25 mouse cellular contexts compared by ENCODE assay signal in the genomic region with DNA sequence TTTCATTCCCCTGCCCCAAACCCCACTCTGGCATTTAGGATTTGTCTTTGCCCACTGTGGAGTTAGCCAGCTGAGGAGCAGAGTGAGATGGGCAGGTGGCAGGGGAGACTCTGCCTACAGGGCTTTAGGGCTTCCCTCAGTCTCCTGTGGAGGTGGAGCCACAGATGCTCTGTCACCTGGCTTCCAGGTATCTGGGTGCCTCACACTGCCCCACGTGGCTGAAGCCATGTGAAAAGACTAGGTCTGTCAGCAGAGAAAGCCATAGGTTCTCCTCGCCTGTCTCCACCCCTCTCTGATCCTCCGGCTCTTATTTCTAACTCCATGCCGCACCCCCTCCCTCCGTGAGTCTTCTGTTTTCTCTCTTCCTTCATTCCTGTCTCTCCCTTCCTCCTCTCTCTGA. TPM values are rescaled to one million over a fixed set of nuclear protein-coding genes. Genes with fewer than 3 reads are reported as not detected.
DNase-seq lines count a peak whose midpoint lies in the region; ATAC-seq and TF ChIP-seq lines count a peak whose summit lies in the region.
"Had no signal": no experiment of that assay in that cellular context is flagged by ENCODE, and none has a peak within 500 bp of the region (broad histone marks: within the 10 kb centered on the region; RNA-seq: fewer than 3 reads in every experiment).

No protein-coding gene starts in this region.

- WGBS in embryonic facial prominence, embryonic 13.5 days, result 6% methylated on average over 5 of the region's 5 CpGs

- no peak for TF ChIP-seq CTCF in gastrocnemius, adult 2 months (IDR thresholded peaks at IDR 0.05)

- 0 out of 2 replicates have a peak overlapping the region, but pooled peaks have one; percentile 11 for H3K9ac ChIP-seq in embryonic facial prominence, embryonic 13.5 days
- H3K9ac ChIP-seq: heart, embryonic 15.5 days; limb, embryonic 13.5 days; neural tube, embryonic 12.5 days had no signal

- DNase-seq in gastrocnemius, adult 2 months, result no peak
- no peak for DNase-seq in gastrocnemius, adult 8-10 months (ENCODE audit: low spot score in 2 of 2)
- DNase-seq in urinary bladder, postnatal 14 days (ENCODE audit: low spot score), result peak; percentile 28
- no peak for DNase-seq in urinary bladder, adult 2 months (ENCODE audit: low spot score)
- DNase-seq in layer of hippocampus, postnatal 36 days, result no peak
- no peak for DNase-seq in left cerebral cortex, postnatal 14 days (ENCODE audit: low spot score in 2 of 2)
- DNase-seq: adrenal gland, postnatal 25 days; embryo, embryonic 11 days; lung, postnatal 14 days; right cerebral cortex, postnatal 4 days; thymus, adult 2 months had no signal

- H3K4me1 ChIP-seq in embryonic facial prominence, embryonic 13.5 days, result peaks cover 8% of the 10 kb centered on the region

- H3K27me3 ChIP-seq in embryonic facial prominence, embryonic 13.5 days, result peaks cover 70% of the 10 kb centered on the region

- H3K27ac ChIP-seq in gastrocnemius, adult 2 months, result peak overlapping the region; percentile 24; the same call in 1 of the 2 replicates
- H3K27ac ChIP-seq in embryonic facial prominence, embryonic 13.5 days, result no peak overlapping the region
- H3K27ac ChIP-seq: heart, embryonic 15.5 days; hindbrain, embryonic 10.5 days; left cerebral cortex, adult 2 months; limb, embryonic 13.5 days; neural tube, embryonic 12.5 days had no signal

- no peaks in the 10 kb centered on the region for H3K9me3 ChIP-seq in embryonic facial prominence, embryonic 13.5 days
- H3K9me3 ChIP-seq: heart, embryonic 15.5 days; hindbrain, embryonic 10.5 days; limb, embryonic 13.5 days; neural tube, embryonic 12.5 days had no signal

- no peak overlapping the region for H3K4me2 ChIP-seq in embryonic facial prominence, embryonic 13.5 days
- H3K4me2 ChIP-seq: heart, embryonic 15.5 days; limb, embryonic 13.5 days; neural tube, embryonic 12.5 days had no signal

- ATAC-seq in embryonic facial prominence, embryonic 13.5 days (ENCODE audit: insufficient number of reproducible peaks, insufficient read depth, low FRiP score, low TSS enrichment, low read depth), result no peak
- ATAC-seq: activated CD4-positive, CD25-positive, alpha-beta regulatory T cell, adult 4 months; forebrain, embryonic 16.5 days; inflammation-experienced regulatory T-cells, adult 6 months; Patski had no signal

- no peaks in the 10 kb centered on the region for H3K36me3 ChIP-seq in embryonic facial prominence, embryonic 13.5 days
- H3K36me3 ChIP-seq: heart, embryonic 15.5 days; hindbrain, embryonic 10.5 days; limb, embryonic 13.5 days; neural tube, embryonic 12.5 days had no signal

- peak overlapping the region; percentile 88 for H3K4me3 ChIP-seq in gastrocnemius, adult 2 months
- H3K4me3 ChIP-seq in embryonic facial prominence, embryonic 13.5 days, result no peak overlapping the region
- H3K4me3 ChIP-seq: erythroblast, embryonic 14.5 days; heart, embryonic 15.5 days; hindbrain, embryonic 10.5 days; left cerebral cortex, adult 2 months; limb, embryonic 13.5 days; neural tube, embryonic 12.5 days had no signal

- intact Hi-C loops in gastrocnemius, adult 2 months (cut with DNase I), result loop anchor here (5.0 kb wide), 2 partner anchors 56 to 144 kb away; no protein-coding TSS in a partner anchor
- intact Hi-C loops in left cerebral cortex, postnatal 14 days (cut with DNase I), result no loop called here

RNA-seq across cellular contexts. Expression of a gene that starts 2.2 kb away (rescaled TPM):
- total RNA-seq in gastrocnemius, adult 2 months (2021), result 10 to 100 TPM; 23.7 to 46.3 TPM
- 100 to 1,000 TPM; 109 to 132 (median 120) TPM for total RNA-seq in gastrocnemius, adult 8-10 months (2022)
- 6.9 and 13.6 TPM in 2 replicates for polyA plus RNA-seq in urinary bladder, adult 2 months (2012; rRNA removed)
- polyA plus RNA-seq in embryonic facial prominence, embryonic 13.5 days (2015; fragmentation: Nextera tagmentation; extraction: Ambion mirVana), result 0.08 and 0.11 TPM in 2 replicates
- 10 to 100 TPM; 65.5 to 79.8 TPM for total RNA-seq in layer of hippocampus, postnatal 36 days (2021)
- 10 to 100 TPM; 50.8 to 57.8 TPM for total RNA-seq in left cerebral cortex, postnatal 14 days (2021)
- total RNA-seq: granulocyte monocyte progenitor cell, adult 5-6 weeks; monocyte, adult 5-6 weeks had no signal
- polyA plus RNA-seq: C2C12; erythroblast, embryonic 14.5 days had no signal
